Mouse (Mus musculus): ENCODE data around the gene Lrrc8a.

Gene Lrrc8a

DNA sequence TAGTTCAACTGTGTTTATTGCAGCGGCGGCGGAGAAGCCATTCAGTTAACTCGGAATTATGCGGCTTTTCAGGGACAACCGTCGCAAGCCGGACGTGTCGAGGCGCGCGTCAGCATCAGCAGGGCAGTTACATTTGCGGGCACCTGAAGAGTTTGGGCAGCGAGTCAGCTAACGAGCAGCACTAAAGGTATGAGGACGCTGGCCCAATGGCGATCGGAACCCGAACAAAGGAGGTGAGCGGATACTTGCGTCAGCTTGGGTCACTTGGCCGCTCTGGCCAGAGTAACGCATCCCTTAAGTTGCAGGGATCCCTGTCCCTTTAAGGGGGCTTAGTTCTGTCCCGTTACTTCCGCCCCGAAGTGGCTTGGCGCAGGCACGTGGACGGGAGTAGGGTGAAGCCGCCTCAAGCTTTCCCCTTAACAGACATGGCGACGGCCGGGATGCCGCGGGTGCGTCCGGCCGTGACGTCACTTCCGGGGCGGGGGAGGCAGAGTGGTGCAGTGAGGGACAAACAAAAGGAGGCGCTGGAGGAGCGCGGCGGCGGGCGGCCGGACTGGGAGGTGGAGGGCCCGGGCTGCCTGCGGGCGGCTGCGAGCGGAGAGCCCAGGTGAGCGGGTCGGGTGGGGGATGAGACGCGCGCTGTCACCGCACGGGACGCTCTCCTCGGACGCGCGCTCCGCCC is at the start of gene Lrrc8a:
Gene Lrrc8a, plus strand, starts transcription at position 517 of the 682 bp plus-strand sequence.
- peak; percentile 98 for DNase-seq (ENCODE audit: low read depth)

DNA sequence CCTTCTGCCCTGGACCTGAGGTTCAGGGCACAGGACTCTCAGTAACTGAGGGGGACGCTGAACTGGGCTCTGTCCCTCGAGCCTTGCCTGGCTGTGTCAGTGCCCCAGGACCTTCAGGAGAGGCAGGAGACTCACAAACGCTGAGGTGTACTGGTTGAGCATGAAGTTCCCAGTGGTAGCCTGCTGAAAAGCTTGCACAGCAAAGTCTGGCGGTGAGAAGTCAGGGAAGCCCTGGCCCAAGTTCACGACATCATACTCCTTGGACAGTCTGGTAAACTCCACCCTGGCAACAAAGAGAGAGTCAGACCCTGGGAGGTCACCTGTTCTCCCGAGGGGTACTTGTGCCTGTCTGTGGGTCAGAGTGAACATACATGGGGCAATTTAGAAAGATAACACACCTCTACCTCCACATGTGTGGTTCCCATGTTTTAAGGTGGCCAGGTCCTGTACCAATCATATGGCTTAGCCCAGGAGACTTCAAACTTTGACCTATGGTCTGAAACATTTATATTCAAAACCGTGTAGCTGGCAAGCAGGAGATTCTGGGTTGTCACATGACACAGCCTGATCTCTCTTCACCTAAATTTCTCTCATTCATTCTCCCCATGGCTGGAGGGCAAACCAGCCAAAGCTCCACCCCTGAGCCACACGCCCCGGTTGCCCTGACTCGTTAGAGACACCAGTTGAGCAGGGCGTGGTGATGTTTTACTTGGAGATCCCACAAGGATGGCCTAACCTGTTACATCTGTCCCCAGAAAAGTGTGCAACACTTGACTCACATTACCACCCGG is 45.5 kb upstream of the Lrrc8a start:
- DNase-seq (ENCODE audit: low read depth): no peak

DNA sequence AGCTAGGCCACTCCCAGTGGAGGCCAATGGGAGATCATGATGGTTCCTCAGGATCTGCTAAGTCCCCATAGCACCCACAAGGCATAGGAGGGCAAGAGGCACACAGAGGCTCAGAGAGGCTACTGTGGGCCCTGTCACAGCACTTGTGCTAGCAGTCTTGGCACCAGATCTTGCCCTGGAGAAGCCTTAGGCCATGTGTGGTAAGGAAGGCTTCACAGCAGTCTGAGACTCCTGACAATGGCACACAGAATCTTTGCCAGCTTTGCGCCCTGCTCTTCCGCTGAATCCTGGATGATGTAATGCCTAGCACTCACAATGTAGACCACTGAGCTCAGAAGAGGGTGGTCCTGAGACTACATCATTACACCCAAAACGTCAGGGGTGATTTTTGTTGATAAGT is 42.9 kb upstream of the Lrrc8a start:
- DNase-seq (ENCODE audit: low read depth): no peak

DNA sequence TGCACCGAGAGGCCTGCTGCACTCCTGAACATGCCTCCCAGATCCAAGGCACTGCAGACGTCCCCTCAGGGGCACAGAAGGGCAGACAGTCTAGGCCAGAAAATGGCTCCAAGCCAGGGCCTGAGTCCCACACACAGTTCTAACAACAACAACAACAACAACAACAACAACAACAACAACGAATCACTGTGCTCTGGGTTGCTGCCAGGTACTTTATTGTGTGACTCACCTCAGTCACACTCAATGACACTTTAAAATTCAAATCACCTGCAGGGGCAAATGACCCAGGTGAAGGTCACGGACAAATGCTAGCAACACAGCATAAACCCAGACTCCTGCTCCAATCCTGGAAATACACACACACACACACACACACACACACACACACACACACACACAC is 39.5 kb upstream of the Lrrc8a start:
- DNase-seq (ENCODE audit: low read depth): no peak

DNA sequence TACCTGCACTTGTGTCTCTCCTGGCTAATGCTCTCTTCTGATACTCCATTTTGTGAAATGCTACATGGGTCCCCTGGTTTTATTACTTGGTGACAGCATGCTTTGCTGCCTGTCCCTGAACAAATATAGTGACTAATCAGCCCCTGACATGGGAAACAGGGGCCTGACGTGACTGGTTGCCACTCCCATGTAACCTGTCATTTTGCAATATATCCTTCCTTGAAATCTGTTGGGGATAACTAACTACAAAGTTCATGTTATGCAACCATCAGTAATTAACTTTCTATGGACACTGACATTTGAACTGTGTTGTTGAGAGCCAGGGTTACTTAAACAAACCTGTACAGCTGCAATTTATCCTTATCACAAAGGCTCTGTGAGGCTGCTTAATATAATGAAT is 37.5 kb upstream of the Lrrc8a start:
- DNase-seq (ENCODE audit: low read depth): no peak

DNA sequence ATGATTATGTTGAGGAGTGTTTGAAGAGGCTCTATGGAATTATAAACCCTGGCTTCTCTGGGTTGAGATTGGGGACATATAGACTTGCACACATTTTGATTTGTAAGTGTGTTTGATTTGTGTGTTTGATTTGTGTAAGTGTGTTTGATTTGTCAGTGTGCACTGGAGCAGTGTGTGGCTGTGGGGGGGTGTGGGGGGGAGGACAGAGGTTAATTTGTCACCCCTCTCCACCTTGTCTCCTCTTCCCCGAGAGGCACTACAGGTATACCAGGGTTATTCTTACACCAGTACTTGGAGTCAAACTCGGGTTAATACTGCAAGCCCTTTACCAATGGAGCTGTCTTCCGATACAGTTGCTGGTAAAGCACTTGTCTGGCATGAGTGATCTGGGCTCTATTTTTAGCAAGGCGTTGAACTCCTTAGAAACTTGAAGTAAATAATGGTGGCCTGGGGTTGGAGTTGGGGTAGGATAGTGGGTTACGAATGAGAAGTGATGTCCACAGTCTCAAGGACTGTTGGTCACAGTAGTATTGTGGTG is 37.1 kb upstream of the Lrrc8a start:
- DNase-seq (ENCODE audit: low read depth): no peak

DNA sequence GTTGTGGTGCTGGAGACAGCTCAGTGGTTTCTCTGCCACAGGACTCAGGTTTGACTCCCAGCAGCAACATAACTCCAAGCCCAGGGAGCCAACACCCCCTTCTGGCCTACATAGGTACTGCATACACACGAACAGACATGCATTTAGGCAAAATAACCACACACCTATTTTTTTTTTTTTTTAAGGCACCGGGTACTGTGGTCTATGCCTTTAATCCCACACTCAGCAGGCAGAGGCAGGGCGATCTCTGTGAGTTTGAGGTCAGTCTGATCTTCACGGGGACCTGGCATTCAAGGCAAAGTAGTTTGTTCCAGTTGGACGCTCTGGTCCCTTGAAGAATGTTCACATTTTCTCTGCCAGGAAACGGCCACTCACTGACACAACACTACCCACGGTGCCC is 34.1 kb upstream of the Lrrc8a start:
- DNase-seq (ENCODE audit: low read depth): peak; percentile 72

DNA sequence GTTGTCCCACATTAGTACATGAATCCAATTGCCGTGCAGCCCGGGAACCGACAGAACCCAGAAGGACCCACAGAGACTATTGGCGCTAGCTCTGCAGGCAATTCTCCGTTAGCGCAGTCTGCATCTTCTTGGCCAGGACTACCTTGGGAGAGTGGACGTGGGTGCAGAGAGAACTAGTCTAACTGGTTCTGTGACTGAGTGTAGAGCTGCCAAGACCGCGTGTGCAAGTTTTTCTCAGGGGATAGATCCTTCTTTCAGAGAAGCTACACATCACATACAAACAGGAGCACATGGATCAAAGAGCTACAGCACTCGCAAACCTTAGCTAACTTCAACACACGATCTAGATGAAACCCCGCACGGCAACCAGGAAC is 32.3 kb upstream of the Lrrc8a start:
- peak; percentile 25 for DNase-seq (ENCODE audit: low read depth)

DNA sequence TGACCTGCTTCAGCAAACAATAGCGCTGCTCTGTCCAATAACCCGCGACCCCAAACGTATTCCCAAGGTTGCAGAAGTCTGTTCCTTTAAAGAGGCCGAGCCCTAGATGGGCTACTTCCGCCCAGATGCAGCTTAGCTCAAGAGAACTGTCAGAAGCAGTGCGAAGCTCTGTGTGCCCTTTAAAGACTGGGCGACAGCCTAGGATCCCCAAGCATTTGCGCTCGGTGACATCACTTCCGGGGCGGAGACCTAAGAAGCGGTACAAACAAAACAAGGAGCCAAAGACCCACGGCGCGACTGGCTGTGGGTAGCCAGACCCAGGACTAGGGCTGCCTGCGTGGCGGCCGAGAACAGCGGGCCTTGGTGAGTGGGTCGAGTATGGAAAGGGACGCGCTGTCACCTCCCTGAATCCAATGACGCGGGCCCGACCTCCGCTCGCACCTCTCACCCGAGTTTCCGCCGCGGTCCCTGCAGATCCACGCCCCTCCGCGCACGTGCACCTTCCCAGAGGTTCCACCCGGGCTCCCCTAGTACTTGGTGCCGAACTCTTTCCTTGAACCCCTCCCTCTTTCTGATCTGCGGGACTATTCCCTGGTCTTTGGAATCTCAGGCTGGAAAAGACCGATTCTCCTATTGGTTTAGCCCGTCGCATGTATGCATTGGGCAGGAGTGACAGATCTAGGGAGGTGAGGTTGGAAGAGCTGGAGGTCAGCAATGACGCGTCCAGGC is 31.7 kb upstream of the Lrrc8a start, which contains the start of gene Kyat1:
Gene Kyat1, minus strand, starts transcription at position 219 of the 729 bp plus-strand sequence.
- DNase-seq (ENCODE audit: low read depth): peak; percentile 95

DNA sequence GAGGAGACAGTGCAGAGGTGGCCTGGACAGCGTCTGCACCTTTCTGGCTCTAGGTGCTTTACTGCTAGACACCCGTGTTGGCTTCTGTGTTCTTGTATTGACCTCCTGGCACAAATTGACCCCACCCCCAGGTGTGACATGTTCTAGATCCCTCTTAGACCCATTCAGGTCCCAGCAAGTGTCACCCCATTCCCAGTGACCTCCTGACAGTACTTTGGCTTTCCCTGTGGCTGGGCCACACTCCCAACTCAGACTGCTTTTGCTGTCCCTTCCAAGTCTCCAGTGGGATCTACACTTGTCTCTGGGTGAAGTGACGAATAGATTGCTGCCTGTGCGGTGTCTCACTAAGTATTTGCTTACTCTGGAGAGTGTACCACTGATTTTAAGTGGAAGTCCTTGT is 30.1 kb upstream of the Lrrc8a start:
- no peak for DNase-seq (ENCODE audit: low read depth)

DNA sequence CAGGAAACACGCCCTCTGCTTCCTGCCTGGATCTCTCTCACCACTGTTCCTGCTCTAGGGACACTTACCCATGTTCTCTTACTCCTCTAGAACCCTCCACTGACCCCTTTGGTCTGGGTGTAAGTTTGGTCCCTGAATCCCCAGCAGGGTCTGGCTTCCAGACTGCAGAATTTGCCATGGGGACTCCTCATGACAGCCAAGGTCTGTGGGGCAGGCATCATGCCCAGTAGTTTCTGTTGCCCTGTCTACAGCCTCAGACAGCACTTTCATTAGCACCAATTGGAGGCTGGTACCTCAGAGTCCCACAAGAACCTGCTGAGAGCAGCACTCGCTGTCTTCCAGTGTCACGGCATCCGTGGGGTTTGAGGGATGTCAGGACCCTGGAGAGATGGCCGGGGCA is 29.6 kb upstream of the Lrrc8a start:
- no peak for DNase-seq (ENCODE audit: low read depth)

DNA sequence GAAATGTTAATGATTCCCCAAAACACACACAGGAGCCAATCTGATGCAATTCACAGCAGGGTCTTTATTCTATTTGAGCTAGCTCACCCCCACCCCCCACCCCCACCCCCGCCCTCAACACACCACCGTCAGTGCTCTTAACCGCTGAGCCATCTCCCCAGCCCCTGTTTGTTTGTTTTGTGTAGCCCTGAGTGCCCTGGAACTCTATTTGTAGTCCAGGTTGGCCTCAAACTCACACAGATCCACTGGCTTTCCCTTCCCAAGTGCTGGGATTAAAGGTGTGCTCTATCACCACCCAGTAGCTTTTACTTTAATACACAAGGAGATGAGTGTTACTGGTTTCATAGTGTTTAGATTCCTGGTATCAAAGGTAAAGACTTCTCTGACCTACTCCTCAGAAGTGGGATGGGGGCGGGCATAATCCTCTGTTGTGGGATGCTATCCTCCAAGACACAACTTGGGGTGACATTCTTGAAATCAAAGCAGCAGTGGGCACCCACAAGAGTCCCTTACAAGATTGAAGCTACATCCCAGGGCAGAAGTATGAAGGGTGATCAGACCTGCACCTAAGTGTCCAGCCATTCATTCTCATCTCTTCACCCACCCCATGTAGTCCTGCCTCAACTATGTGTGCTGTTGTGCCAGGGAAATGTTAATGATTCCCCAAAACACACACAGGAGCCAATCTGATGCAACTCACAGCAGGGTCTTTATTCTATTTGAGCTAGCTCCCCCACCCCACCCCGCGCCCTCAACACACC is 25.9 kb upstream of the Lrrc8a start:
- DNase-seq (ENCODE audit: low read depth): no peak

DNA sequence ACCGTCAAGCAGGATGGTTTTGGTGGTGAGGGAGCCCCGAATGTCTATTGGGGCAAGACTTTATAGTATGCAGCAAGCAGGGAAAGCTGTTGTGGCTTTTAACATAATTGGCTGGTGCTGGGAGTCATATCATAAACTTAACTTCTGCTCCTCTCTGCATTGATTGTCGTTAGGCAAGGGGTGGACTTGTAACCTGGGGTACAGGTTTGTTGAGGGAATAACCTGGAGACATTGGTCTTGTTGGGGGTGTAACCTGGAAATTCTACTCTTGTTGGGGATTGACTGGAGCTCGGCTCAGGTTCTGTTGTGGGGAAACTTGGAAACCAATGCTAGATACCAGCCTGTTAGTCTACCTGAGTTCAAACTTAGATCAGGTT is 25.4 kb upstream of the Lrrc8a start:
- no peak for DNase-seq (ENCODE audit: low read depth)

DNA sequence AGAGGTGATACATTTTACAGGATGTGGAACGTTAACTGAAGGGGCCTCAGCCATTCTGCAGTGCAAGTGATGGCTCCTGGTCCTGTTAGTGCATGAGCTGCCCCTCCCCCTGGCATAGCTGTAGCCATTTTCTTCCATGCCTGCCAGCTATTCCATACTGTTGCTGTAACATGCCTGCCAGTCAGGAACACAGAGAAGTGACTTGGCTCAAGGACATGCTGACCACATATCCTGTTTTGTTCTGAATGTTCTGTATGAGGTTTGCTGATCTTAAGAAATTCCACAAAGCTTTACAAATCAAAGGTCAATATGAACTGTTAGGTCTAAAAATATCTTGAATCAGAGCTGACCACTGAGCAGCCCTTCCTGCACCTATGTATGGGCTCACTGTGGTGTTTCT is 24.6 kb upstream of the Lrrc8a start:
- no peak for DNase-seq (ENCODE audit: low read depth)

DNA sequence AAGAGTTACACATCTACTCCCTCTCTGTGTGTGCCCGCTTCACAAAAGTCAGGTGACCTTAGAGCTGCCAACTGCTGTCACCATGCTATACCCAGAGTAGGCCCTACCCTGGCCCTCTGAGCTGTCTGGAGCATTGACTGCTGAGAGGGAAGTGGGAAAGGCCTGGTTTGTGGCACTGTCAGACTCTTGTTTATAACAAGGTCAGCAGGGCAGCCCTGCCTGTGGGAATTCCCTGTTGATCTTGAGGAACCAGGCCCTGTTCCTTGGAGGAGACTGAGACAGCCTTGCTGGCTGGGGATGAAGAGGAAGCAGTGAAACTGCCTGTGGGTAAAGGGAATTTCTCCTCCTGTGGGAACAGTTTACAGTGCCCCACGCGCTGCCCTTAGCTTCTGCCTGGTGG is 22.8 kb upstream of the Lrrc8a start:
- DNase-seq (ENCODE audit: low read depth): no peak

DNA sequence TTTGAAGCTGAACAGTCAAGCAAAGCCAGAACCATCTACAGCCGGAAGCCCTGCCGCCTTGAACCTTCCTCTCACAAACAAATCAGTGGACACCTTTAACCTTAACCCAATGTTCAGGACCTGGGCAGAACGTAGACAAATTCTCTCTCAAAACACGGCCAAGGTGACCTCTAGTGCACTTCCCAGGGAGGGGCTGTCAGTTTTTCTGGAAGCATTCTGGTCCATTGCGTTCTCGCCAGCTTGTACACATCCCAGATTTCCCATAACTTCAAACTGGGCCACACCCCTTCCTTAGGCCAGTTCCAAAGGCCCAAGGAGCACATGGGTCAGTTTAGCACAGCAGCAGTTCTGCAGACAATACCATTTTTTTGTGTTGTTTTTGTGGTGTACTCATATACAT is 22.0 kb upstream of the Lrrc8a start:
- DNase-seq (ENCODE audit: low read depth): no peak

DNA sequence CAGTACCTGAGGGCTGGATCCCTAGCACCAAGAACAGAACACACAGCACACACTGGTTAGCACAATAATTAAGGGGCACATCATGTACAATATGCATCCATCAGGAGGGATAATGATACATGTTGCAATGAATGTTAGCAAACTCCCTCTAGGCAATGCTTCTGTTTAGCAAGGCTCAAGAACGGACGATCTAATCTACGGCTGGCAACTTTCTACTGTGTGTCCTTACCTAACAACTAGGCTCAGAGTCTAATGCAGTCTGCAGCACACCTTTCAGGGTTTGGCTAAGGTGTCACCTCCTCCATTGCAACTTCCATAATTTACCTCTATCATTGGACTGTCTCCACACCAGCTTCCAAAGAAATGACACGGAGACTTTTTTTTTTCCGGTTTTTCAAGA is 21.2 kb upstream of the Lrrc8a start:
- DNase-seq (ENCODE audit: low read depth): no peak

DNA sequence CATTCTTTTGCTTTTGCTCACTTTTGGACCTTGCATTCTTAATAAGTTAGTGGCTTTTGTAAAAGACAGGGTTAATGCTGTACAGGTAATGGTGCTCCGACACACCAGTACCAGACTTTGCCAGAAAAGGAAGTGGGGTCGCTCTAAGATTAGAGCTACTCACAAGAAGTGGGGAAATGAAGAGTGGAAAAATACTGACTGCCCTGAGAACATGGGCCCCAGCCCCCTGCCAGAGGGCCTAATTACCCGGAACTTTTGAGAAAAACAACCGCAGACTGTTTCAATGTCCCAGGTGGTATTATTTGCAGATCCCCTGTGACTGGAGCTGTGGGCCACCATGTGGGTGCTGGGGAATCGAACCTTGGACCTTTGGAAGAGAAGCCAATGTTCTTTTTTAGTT is 1.9 kb upstream of the Lrrc8a start:
- DNase-seq (ENCODE audit: low read depth): no peak

DNA sequence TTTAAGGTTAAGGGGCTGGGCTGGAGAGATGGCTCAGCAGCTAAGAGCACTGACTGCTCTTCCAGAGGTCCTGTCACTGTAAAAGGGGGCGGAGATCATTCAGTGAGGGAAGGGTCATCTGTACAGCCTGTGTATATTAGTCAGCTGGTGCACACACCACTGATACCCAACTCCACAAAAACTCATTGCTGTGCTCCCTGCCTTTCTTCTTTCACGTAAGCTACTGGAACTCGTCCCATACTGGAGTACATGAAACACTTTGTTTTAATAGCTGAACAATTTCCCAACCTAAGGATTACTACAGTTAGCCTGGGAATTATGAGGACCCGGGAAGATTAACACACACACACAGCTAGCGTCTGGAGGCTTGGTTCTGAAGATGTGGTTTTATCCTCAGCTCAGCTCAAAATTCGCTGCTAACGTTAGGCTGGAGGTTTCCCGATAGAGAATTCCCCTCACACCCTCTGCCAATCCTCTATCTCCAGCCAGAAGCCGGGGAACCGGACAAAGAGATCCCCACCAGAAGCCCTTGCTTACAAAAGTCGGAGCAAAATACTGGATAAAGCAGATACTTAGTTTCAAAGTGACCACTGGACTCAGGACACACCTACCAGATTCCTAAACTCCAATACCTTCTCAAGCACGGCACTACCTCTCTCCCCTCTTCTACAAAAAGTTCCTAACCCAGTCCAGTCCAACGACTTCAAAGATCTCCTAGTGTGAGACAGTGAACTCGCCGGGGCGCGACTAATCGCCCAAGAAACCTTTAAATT is 903 bp upstream of the Lrrc8a start:
- DNase-seq (ENCODE audit: low read depth): peak; percentile 10

DNA sequence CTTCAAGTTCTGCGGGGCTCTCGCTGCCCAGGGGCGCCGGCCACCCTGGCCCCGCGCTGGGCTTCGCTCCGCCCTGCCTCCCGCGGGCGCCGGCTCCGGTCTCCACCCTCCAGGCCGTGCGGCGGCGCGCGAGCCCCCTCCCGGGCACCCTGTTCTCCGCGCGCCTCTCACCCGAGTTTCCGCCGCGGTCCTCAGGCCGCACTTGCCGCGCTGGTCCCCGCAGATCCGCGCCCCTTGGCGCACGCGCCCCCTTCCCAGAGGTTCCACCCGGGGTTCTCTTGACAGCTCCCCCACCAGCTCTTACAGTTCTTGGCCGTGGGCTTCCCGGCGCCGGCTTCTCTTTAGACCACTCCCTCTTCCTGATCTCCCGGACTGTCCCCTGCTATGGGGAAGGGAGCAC is 366 bp downstream of the Lrrc8a start:
- DNase-seq (ENCODE audit: low read depth): peak; percentile 11

DNA sequence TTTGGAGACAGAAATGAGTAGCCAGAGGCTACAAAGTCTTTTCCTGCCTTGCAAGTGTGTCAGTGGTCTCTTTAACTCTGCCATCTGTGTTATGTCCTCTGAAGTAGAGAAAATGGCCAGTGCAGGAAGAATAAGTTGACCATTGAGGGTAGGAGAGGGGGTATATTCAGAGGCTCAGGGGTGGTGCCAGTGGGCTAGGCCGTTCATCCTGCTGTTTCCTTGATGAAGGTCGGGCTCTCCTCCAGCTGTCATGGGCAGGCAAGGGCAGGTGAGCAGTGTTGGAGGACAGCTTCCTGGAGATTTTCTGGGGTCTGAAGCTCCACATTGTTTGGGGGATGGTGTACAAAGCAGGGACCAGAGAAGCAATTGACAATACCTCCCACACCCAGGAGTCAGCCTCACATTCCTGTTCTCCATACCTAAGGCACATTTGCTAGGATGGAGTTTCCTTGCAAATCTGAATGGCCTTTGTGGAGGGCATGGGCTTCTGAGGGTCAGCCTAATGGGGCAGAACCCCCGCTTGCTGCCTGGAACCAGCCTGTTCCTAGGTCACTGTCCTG is 1.5 kb downstream of the Lrrc8a start:
- no peak for DNase-seq (ENCODE audit: low read depth)

Data from c-Kit-positive CD71-positive TER-119-negative erythroid progenitor cells, embryonic 14.5 days (primary cell).